ENCODE assay signal across 8 mouse cellular contexts in genomic region chr10:51405141-51405540, GRCm38 (mm10).
A peak's percentile ranks its signal among the peaks of the same experiment; 100 is the strongest.
DNase-seq lines count a peak whose midpoint lies in the region; ATAC-seq and TF ChIP-seq lines count a peak whose summit lies in the region.

No protein-coding gene starts in this region.

- peak; percentile 89 for ATAC-seq in forebrain, embryonic 13.5 days
- no peak for ATAC-seq in intestine, embryonic 14.5 days (replicated peaks; ENCODE audit: low FRiP score, low TSS enrichment, low read depth)
- 0 out of 2 replicates have a peak, but pooled peaks have one; percentile 50 for ATAC-seq in midbrain, postnatal 0 days (ENCODE audit: low FRiP score)

- no peak overlapping the region for H3K27ac ChIP-seq in forebrain, embryonic 13.5 days
- no peak overlapping the region for H3K27ac ChIP-seq in intestine, embryonic 14.5 days (ENCODE audit: low read depth)
- no peak overlapping the region for H3K27ac ChIP-seq in midbrain, postnatal 0 days (ENCODE audit: low read depth, low read length)

- H3K4me1 ChIP-seq in forebrain, embryonic 13.5 days: no peaks in the 10 kb centered on the region
- H3K4me1 ChIP-seq in intestine, embryonic 14.5 days (replicated peaks; ENCODE audit: control insufficient read depth, insufficient read depth, low read length): no peaks in the 10 kb centered on the region
- no peaks in the 10 kb centered on the region for H3K4me1 ChIP-seq in midbrain, postnatal 0 days (ENCODE audit: insufficient read depth, low read length)

- peak; percentile 91 for TF ChIP-seq CTCF in midbrain, postnatal 0 days (IDR thresholded peaks at IDR 0.05)

- no peaks in the 10 kb centered on the region for H3K27me3 ChIP-seq in forebrain, embryonic 13.5 days
- no peaks in the 10 kb centered on the region for H3K27me3 ChIP-seq in intestine, embryonic 14.5 days (replicated peaks; ENCODE audit: control insufficient read depth, insufficient read depth, low read length)
- H3K27me3 ChIP-seq in midbrain, postnatal 0 days (ENCODE audit: insufficient read depth, low read length): no peaks in the 10 kb centered on the region

- WGBS in forebrain, embryonic 13.5 days: 5% methylated on average over 9 of the region's 9 CpGs
- 6% methylated on average over 9 of the region's 9 CpGs for WGBS in intestine, embryonic 14.5 days
- 2% methylated on average over 9 of the region's 9 CpGs for WGBS in midbrain, postnatal 0 days

- no peak overlapping the region for H3K4me2 ChIP-seq in forebrain, embryonic 13.5 days
- peak overlapping the region; percentile 15; the same call in 1 of the 2 replicates for H3K4me2 ChIP-seq in intestine, embryonic 14.5 days (ENCODE audit: low read length)
- 0 out of 2 replicates have a peak overlapping the region, but pooled peaks have one; percentile 12 for H3K4me2 ChIP-seq in midbrain, postnatal 0 days (ENCODE audit: low read depth, low read length, poor library complexity, severe bottlenecking)

- peak; percentile 24 for DNase-seq in ovary, postnatal 36 days (ENCODE audit: low spot score)
- no peak for DNase-seq in ovary, adult 18-20 months (ENCODE audit: low spot score)
- DNase-seq in c-Kit-positive CD71-negative TER-119-negative erythroid progenitor cells, embryonic 14.5 days (ENCODE audit: low read depth): peak; percentile 58
- DNase-seq in intestine, embryonic 14.5 days (ENCODE audit: low spot score): peak; percentile 72
- DNase-seq in left cerebral cortex, postnatal 36 days (ENCODE audit: low spot score in 2 of 2): peak; percentile 36 to 46
- peak; percentile 88 for DNase-seq in midbrain, postnatal 0 days (ENCODE audit: low spot score)
- peak; percentile 24 for DNase-seq in thymus, postnatal 14 days

- H3K9me3 ChIP-seq in forebrain, embryonic 13.5 days (replicated peaks): no peaks in the 10 kb centered on the region
- H3K9me3 ChIP-seq in intestine, embryonic 14.5 days (ENCODE audit: control insufficient read depth, low read length): no peaks in the 10 kb centered on the region
- H3K9me3 ChIP-seq in midbrain, postnatal 0 days (ENCODE audit: low read length): no peaks in the 10 kb centered on the region

- H3K9ac ChIP-seq in forebrain, embryonic 13.5 days: no peak overlapping the region
- H3K9ac ChIP-seq in intestine, embryonic 14.5 days (ENCODE audit: low read length): no peak overlapping the region
- H3K9ac ChIP-seq in midbrain, postnatal 0 days (replicated peaks; ENCODE audit: low read length, poor library complexity, severe bottlenecking): no peak overlapping the region

- no peaks in the 10 kb centered on the region for H3K36me3 ChIP-seq in forebrain, embryonic 13.5 days (ENCODE audit: poor library complexity, severe bottlenecking)
- H3K36me3 ChIP-seq in intestine, embryonic 14.5 days (ENCODE audit: control insufficient read depth, insufficient read depth, low read length): no peaks in the 10 kb centered on the region
- H3K36me3 ChIP-seq in midbrain, postnatal 0 days (ENCODE audit: insufficient read depth, low read length): no peaks in the 10 kb centered on the region

- intact Hi-C loops in left cerebral cortex, postnatal 36 days (cut with DNase I): loop anchor here (5.0 to 10.0 kb wide), 2 partner anchors 510 to 703 kb away; partner anchors contain the start of gene Sim1

- no peak overlapping the region for H3K4me3 ChIP-seq in forebrain, embryonic 13.5 days
- no peak overlapping the region for H3K4me3 ChIP-seq in intestine, embryonic 14.5 days (ENCODE audit: low read depth, low read length)
- H3K4me3 ChIP-seq in midbrain, postnatal 0 days (ENCODE audit: low read depth, low read length): no peak overlapping the region
